Mouse (Mus musculus) frontal cortex, postnatal 25 days (tissue): ENCODE measurements around the gene Iqca.

Experiments
- DNase-seq, 2 experiments: peaks; one replicate each; pipeline ENCODE4 v3.0.0; 2022; ENCODE audit warnings: low spot score in 2 of 2

The Iqca gene

DNA sequence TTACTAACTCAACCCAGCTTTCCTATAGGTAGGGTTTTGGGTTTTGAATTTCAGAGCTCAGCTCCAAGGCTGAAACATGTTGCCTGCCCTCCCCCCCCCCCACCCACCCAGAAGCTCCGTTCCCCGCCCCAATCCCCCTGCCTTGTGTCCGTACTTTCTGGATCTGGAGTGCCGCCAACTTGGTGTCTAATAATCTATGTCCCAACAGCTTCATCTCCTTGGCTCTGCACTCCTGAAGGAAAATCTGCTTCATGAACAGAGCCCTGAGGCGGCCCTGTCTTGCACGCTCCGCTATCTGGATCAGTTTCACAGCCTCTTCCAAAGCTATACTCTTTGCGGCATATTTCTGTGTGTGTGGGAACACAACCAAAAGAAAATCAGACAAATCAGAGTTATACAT, 13.5 kb downstream of the Iqca start:
- DNase-seq, result no peak

DNA sequence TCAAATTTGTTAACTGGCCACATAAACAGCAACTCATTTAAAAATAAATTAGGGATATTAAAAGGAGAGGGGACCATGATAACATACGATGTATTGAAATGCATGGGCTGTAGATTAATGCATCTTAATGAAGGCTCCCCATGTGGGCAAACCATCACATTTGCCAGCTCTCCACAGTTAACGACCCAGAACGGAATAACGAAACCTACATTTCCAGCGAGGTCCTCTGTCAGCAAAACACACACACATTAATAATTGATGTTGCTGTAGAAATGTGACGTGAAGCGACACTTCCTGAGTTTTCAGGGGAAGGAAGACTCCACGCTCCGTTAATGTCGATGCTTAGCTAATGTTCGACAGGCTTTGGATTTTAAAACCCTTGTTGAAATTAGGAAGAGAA, 20.8 kb downstream of the Iqca start:
- no peak for DNase-seq

DNA sequence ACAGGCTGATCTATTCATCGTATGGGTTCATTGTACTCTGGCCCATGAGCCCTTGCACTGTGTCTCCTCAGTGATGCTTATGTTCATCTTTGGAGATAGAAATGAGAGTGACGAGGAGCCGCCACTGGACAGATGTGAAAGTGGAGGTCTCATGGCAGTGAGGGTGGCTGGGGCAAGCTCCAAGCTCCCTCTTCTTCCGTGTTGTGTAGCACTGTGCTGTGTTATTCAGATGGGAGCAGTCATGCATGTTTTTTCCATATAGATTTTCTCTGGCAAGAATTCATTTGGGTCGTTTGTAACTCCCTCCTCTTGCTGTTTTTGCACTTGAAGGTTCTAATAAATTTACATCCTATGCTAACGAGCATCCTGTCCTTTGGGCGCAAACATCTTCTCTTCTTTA, 21.2 kb downstream of the Iqca start:
- no peak for DNase-seq

DNA sequence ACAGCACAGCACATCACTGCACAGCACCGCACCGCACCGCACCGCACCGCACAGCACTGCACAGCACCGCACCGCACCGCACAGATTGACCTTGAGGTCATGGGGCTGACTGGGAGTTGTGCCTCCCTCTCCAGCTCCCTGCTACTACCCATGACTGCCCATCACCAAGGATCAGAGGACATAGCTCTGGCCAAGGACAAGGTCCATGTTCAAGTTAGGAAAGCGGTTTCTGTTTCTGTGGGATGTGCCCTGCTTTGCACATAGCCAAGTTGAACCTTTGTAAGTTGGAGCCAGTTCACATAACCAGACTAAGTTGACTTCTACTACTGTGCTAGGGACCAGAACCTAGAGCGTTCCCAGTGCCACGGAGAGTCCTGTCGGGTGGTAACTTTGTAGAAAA, 28.6 kb downstream of the Iqca start:
- DNase-seq, result no peak

DNA sequence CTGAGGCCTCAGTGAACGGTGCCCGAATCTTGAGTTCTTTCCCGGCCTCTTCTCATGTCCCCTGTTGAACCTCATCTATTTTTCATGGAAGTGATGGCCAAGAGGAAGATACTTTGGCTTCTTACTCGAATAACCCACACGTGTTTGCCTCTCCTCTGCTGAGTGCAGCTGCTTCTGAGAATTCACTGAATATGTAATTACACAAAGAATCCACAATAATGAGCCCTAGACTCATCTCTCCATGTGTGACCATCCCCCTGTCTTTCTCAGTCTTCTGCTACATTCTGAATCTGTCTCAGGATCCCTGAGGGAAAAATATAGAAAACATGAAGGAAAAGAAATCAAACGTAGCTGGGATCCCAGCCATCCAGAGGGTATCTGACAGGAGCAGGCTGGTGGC, 32.5 kb downstream of the Iqca start:
- DNase-seq, result no peak

DNA sequence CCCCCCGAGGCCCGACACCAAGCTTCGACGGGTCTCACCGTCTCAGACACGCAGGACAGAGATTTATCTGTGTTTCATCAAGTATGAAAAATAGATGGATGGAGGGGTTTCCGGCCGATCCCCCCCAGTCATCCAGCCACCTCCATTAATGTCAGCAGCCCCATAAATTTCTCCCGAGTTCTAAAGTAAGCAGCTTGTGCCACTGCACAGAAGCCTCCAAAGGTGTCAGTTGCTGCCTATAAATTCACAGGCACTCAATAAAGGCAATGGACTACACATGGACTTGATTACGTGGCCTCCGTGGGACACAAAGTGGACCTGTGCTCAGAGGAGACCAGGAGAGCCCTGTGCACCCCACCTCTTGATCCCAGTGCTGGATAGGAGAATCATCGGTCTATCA, 34.0 kb downstream of the Iqca start:
- no peak for DNase-seq

DNA sequence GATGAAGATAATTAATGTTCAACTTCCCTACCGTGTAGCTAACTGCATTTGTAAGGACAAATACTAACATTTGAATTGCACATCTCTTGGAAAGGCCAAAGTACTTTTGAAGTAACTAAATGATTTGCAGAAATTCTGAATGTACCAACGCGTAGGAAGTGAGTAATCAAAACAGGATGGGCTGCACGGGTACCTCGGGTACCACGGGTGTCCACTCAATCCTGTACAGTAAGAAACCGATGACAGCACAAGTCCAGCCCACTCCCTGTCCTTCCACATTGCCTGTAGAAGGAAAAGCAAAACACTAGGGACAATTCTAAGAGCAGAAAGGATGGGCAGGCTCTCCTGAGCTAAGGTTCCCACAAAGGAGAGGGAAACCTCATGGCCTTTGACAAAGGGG, 36.0 kb downstream of the Iqca start:
- DNase-seq, result no peak

DNA sequence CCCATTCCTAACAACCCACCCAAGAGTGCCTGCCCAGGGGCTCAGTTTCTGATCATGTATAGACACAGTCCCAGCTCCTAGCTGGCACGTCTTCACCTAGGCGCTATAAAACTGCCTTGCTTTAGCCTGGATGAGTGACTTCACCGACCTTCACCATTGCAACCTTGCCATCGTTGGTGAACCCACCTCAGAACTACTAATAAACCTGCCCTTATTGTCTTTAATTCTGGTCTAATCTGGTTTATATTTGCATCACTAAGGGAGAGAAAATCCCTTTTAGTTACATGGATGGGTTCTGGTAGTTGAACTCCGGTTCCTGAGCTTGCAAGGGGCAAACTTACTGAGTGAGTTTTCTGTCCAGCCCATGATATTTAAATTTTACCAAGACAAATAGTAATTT, 38.6 kb downstream of the Iqca start:
- no peak for DNase-seq

DNA sequence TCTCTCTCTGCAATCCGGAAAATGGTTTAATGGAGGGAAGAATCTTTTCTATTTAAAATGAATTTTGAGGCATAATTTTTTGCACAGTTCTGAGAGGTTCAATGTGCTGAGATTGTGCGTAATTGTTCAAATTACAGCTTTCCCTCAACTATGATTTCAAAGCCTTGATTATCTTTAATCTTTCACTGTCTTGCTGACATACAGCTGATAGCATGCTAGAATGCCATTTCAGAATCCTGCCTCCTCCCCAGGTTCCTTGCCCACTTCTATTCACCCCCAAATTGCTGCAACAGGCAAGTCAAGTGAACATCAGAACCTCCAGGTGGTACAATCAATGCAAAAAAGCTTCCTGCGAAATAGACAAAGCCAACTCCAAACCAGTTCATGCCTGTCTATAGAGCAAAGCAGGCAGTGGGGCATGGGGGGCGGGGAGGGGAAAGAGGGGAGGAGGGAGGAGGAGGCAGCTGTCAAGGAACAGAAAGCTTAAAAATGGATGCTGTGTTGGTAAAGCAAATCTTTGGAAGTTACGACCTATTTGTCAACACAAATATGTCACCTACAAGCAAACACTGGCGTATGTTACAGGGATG, 39.5 kb downstream of the Iqca start:
- no peak for DNase-seq

DNA sequence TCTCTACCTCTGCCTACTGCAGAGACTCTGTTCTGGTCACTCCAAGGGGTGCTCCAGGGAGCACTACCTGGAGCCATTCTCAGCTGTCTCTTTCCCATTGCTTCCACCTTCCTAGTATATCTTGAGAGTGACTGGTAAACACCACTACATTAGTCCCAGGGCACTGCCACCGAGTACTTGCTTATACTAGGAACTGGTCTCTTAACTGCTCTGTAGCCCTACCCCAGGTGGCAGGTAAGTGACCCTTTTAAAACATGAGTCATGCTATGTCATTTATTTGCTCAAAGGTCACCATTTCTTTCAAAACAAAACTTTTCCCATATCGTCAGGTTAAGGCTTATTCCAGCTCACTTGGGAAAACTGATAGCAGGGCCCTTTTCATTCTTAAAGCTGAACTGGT, 40.5 kb downstream of the Iqca start:
- DNase-seq, result no peak

DNA sequence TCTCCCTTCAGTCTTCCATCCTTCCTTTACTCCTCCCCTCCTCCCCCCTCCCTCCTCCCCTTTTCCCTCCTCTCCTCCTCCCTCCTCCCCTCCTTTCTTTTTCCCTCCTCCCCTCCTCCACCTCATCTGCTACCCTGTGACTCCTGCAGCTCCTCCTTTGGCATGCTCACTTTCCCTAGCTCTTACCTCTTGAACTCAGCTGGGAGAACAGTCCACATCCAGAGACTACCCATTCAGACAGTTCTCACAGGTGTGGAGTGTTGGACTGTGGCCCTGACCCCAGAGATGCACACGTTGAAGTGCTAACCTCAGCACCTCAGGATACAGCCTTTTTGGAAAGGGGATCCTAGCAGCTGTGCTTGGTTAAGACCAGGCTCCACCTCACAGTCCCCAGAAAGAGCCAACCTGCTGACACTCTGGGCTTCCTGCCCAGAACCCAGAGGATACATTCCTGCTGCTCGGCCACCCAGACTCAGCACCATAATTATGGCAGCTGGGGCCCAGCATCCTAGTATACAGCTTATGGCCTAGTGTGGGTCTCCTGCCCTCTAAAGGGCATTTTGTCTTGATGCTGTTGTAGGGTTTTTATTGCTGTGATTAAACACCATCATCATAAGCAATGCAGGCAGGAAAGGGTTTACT, 41.9 kb downstream of the Iqca start:
- no peak for DNase-seq

DNA sequence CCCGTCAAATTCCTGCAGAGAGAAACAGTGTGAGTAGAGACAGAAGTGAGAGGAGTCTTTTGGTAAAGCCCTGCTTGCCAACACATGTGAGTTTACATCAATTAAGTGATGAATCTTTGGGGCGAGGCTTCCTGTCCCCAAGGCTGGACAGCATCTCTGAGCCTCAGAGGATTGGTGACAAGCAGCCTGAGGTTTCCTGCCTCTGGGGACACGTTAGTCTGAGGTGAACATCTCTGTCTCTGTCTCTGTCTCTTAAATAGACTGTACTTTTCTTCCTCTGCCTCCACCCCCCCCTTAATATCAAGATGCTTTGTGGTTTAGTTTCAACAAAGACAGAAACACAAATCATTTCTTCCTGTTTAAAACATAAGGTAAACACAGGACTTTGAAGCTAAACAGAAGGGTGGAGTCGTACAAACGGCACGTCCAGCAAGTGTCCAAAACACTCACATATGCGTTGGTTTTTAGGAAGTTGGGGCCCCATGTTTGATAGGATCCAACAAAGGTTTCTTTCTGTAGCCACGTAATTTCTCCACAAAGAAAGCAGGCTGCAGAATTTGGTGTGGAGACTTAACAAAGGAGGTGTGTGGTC, 49.2 kb downstream of the Iqca start:
- DNase-seq, result no peak

DNA sequence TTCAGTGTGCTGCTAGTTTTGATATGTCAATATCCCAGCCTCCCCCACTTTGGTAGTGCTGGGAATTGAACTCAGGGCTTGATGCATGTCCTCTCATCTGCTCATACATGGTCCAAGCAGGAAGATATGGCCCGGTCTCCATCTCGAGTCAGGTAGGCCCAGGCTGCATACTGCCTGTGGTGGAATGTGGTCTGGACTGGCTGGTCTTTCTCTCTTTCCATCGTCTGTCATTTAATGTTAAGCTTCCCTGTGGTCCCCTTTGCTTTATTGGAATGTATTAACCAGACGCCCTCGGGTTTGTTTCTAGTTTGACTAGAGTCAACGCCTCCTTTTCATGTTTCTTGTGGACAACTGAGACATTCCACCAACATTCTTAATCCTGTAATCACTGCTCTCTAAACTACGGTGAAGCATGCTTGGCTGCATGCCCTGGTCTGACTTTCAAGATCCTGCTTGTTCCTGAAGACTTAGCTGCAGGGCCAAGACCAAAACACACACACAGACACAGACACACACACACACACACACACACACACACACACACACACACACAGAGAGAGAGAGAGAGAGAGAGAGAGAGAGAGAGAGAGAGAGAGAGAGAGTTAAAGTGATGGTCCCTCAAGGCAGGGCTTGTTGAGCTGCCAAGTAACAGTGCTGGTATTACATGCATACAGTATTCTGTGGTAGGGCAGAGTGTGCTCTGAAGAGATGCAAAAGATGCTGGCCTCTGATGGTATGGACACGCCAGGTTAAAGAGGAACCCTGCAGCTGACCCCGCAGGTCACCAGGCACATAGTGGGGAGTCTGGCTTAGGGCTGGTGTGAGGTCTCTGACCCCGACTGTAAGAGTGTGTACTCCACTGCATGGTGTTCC, 52.6 kb downstream of the Iqca start:
- DNase-seq, result no peak

DNA sequence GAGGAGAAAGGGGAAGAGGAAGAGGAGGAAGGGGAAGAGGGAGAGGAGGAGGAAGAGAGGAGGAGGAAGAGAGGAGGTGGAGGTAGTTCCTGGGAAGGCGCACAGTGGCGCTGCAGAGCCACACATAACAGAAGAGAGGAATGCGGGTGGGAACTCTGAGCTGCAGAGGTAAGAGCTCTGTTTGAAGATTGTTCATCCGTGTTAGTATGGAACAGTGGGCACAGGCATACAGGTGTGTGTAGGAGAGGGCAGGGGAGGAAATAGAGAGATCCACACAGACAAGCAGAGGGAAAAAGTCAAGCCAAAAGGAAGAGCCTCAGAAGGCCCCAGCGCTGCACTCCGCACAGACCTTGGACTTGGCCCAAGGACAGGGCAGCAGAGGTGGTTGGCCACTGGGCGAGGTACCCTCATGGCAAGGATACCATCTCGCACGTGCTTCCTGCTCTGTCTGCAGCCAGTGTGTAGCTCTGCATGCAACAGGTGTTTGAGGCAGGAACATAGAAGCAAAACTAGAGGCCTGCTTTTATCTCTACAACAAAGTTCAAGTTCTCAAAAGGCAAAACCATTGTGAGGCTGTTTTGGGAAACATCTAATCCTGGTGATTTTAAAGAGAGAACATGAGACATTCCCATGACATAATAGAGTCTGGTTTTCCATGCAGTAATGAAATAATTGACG, 60.2 kb downstream of the Iqca start:
- no peak for DNase-seq

DNA sequence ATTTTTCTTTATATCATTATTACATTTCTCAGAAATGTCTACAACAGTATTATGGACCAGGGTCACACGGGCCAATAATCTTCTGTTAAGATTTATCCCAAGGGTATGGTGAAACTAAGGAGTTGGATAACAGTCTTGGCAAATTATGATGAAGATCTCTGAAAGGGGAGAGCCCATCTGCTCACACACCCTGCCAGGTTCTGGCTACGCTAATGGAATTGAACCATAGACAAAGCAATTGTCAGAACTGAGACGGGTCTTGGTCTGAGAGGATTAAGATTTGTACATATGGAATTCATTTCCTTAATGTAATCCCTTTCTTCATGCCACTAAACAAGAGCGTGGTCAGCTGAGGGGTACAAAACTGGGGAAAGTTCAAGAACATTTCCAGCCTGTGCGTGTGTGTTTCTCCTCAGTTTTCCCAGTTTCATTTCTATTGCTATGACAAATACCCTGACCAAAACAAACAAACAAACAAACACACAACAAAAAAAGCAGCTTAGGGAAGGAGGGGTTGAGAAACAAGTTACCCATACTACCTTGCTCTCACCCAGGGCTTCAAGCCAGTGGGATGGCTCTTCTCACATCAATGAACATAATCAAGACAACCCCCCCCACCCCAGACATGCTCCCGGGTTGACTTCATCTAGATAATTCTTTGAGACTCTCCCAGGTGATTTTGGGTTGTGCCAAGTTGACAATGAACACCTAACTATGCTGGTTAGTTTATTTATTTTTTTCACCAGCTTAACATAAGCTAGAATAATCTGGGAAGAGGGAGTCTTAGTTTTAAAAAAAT, 64.8 kb downstream of the Iqca start:
- no peak for DNase-seq

DNA sequence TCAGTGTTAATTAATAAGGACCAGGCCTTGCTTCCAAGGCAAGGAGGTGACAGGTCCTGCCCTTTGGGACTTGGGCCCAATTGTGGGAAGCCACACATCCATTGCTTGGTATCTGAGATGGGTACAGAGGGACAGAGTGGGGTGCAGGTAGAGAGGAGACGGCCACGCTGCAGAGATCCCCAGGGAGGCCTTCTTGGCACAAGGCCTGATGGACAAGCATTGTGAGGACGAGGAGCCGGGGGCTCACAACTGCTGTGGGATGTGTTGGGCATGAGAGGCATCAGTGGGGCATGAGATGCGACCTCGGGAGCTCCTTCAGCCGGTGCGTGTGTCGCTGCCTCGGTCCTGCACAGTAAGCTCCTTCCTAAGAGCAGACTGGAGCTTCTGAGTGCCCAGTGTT, 66.7 kb downstream of the Iqca start:
- no peak for DNase-seq

DNA sequence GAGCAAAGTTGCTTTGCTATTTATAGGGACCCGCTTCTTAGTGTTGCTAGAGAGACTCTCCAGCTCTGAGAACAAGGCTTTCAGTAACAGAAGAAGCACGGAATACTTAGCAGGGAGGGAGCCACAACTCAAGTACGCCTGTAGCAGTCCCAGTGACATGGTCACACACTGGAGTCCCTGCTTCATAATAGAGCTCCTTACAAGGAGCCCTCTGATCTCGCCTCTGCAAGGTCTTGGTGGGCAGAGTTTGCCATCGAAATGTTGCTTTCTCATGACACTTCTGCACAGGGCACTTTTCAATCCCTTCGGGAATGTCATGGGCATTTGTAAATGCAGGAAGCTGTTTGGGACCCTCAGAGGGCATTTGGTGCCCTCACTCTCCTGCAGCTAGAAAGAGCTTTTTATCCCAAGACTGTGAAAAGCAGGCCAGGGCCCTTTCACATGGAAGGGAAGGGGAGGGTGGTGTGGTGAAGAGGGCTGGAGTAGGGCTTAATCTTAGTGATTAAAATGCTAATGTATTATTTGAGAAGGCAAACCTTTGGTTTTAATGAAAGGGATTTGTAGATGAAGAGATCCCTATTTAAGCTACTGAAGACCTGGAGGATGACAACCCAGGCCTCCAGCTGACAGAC, 67.6 kb downstream of the Iqca start:
- no peak for DNase-seq

DNA sequence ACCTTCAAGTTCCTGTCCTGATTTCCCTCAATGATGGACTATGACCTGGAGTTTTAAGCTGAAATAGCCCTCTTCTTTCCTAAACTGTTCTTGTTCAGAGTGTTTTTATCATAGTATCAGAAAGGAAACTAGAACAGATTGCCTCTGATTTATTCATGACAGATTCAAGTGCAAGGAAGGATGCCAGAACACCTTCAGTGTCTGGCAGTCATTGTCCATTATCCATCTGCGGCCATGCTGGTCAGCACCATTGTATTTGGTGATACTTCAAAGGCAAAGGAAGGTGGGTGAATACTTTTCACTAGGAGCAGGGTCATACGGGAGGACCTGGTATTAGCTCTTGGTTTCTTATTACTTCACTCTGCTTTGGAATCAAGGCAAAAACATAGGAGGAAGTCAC, 76.9 kb downstream of the Iqca start:
- no peak for DNase-seq

DNA sequence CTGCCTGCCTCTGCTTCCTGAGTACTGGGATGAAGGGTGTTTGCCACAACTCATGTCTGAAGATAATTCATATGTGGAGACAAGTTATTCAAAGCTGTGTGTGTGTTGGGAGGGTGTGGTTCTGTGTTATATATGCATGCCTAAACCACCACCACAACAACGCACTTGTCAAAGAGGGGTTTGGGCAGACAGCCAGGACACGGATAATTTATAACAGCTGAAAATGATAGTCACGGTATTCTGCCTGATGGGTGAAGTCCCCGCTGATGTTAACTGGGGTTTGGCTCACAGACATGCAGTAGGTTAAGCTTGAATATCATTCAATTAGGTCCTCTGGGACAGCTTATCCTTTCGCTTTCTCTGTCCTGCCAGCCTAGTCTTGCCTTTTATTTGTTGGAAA, 78.4 kb downstream of the Iqca start:
- DNase-seq, result no peak

DNA sequence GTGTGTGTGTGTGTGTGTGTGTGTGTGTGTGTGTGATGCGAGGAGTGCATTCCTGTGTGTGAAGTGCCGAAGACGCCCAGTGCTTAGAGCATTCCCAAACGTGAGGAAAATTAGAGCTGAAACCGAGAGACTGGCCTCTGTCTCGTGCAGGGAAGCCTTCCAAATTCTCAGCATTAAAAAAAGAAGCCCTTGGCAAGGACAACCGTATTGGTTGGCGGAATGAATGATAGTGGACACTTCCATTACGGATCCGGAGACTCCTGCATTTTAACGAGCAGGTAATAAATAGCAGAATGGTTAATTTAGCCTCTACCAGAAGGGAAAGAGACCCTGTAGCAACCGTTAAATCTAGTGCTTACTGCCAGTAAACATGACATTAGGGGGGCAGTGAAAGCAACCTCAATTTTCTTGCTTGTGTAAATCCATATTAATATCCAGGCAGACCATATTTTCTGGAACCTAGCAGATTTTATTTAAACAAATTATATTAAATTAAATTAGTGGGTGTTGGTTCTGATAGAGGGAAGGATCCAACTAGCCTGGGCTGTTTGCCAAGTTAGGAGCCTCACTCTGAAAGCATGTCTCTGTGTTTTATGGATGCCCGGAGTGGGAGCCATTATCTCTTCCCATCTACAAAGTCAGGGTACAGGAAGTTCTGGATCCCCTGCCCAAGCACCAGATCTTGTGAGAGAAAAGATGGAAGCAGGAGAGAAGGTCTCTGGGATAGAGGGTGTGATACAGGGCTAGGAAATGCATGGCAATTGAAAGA, 81.2 kb downstream of the Iqca start:
- no peak for DNase-seq
